Mouse (Mus musculus): Measurements from ENCODE around the gene Kifc3. TPM values are rescaled to one million over a fixed set of nuclear protein-coding genes. Genes with fewer than 3 reads are reported as not detected.

Gene Kifc3
- polyA plus RNA-seq, 1 experiment from 2014 or later, result 7.8 TPM

DNA sequence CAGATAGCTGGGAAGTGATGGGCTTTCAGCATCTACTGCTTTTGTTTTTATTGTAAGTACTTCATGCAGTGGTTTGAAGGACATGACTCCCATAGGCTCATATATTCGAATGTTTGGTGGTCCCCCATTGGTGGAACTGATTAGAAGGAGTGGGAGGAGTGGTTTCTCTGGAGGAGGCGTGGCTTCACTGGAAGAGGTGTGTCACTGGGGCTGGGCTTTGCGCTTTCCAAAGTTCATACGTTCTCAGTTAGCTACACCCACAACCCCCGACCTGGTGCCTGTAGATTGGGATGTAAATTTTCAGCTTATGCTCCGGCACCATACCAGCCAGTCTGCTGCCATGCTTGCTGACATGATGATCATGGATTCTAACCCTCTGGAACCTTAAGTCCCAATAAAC lies 148.2 kb downstream of the Kifc3 start:
- peak; percentile 43; the same call in 1 of the 2 replicates for ATAC-seq (replicated peaks; ENCODE audit: low FRiP score)
- 56% methylated on average over 6 of the region's 6 CpGs for WGBS
- H3K9ac ChIP-seq (ENCODE audit: low read depth, low read length), result no peak overlapping the region
- no peak overlapping the region for H3K4me3 ChIP-seq (ENCODE audit: low read depth, low read length)
- no peaks in the 10 kb centered on the region for H3K36me3 ChIP-seq (ENCODE audit: control insufficient read depth, insufficient read depth, low read length)
- no peaks in the 10 kb centered on the region for H3K27me3 ChIP-seq (replicated peaks; ENCODE audit: control insufficient read depth, insufficient read depth, low read length)
- peaks cover 27% of the 10 kb centered on the region for H3K4me1 ChIP-seq (replicated peaks; ENCODE audit: control insufficient read depth, insufficient read depth, low read length)
- H3K27ac ChIP-seq (ENCODE audit: low read depth, low read length), result no peak overlapping the region
- no peak overlapping the region for H3K4me2 ChIP-seq
- no peak for DNase-seq (ENCODE audit: low spot score)
- no peaks in the 10 kb centered on the region for H3K9me3 ChIP-seq (ENCODE audit: control insufficient read depth, low read length)

Other genes starting within 250 kb of the Kifc3 start
- gene Adgrg1, start 228.1 kb downstream of the Kifc3 start, polyA plus RNA-seq (2014; fragmentation: Nextera tagmentation; extraction: Ambion mirVana), result 125 and 137 TPM in 2 replicates
- gene Adgrg3, start 185.1 kb downstream of the Kifc3 start, polyA plus RNA-seq (2014; fragmentation: Nextera tagmentation; extraction: Ambion mirVana), result 11.8 and 11.9 TPM in 2 replicates
- 0.26 TPM in 1 of 2 replicates, not detected in the other for gene Drc7, start 147.7 kb downstream of the Kifc3 start, polyA plus RNA-seq (2014; fragmentation: Nextera tagmentation; extraction: Ambion mirVana)
- 25.1 and 26.6 TPM in 2 replicates for gene Katnb1, start 121.6 kb downstream of the Kifc3 start, polyA plus RNA-seq (2014; fragmentation: Nextera tagmentation; extraction: Ambion mirVana)
- 0.36 TPM in 1 of 2 replicates, not detected in the other for gene Cngb1, start 103.8 kb upstream of the Kifc3 start, polyA plus RNA-seq (2014; fragmentation: Nextera tagmentation; extraction: Ambion mirVana)
- gene Tepp, start 107.8 kb upstream of the Kifc3 start, polyA plus RNA-seq (2014; fragmentation: Nextera tagmentation; extraction: Ambion mirVana), result not detected in 2 replicates
- gene Zfp319, start 129.1 kb upstream of the Kifc3 start, polyA plus RNA-seq (2014; fragmentation: Nextera tagmentation; extraction: Ambion mirVana), result 3.3 and 3.4 TPM in 2 replicates
- 23.5 and 25.3 TPM in 2 replicates for gene Usb1, start 129.5 kb upstream of the Kifc3 start, polyA plus RNA-seq (2014; fragmentation: Nextera tagmentation; extraction: Ambion mirVana)
- gene Mmp15, start 149.5 kb upstream of the Kifc3 start, polyA plus RNA-seq (2014; fragmentation: Nextera tagmentation; extraction: Ambion mirVana), result 4.4 and 5.4 TPM in 2 replicates
- 78.7 and 82.2 TPM in 2 replicates for gene Cfap20, start 232.1 kb upstream of the Kifc3 start, polyA plus RNA-seq (2014; fragmentation: Nextera tagmentation; extraction: Ambion mirVana)